Mouse (Mus musculus): ENCODE measurements around the gene Vmn1r10. TPM values are rescaled to one million over a fixed set of nuclear protein-coding genes. Genes with fewer than 3 reads are reported as not detected.

Vmn1r10 gene
- not detected in 2 replicates for polyA plus RNA-seq (2014; fragmentation: Nextera tagmentation; extraction: Ambion mirVana)

DNA sequence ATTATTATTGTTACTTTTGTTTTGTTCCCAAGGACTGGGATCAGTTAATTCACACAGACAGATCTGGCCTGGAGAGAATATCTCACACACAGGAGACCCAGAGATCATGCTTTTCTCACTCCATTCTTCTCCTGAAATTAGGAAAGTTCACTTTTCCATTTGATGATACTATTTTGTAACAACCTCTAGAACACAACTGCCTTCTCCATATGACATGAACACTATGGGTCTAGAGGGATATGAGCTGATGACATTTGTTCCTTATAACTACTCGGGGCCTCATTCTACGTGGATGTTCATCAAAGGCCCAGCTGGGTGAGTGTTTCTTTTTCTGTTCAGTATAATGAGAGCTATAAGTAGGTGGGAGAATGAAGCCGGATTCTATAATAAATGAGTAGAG lies at the start of gene Vmn1r10:
Vmn1r10 (plus strand) TSS at position 301 of the 400 bp plus-strand sequence.
- H3K4me3 ChIP-seq (ENCODE audit: low read depth, low read length) = no peak within 1 kb of the TSS
- H3K9ac ChIP-seq (ENCODE audit: low read length) = no peak within 1 kb of the TSS
- H3K4me1 ChIP-seq (replicated peaks; ENCODE audit: control insufficient read depth, insufficient read depth, low read length) = no peaks in the 10 kb centered on the region
- H3K9me3 ChIP-seq (ENCODE audit: control insufficient read depth, low read length) = no peaks in the 10 kb centered on the region
- H3K4me2 ChIP-seq (ENCODE audit: low read length) = no peak within 1 kb of the TSS
- no peaks in the 10 kb centered on the region for H3K27me3 ChIP-seq (replicated peaks; ENCODE audit: control insufficient read depth, insufficient read depth, low read length)
- WGBS = 90% methylated on average over 3 of the region's 3 CpGs
- H3K27ac ChIP-seq (ENCODE audit: low read depth) = no peak within 1 kb of the TSS
- H3K36me3 ChIP-seq (ENCODE audit: control insufficient read depth, insufficient read depth, low read length) = no peaks in the 10 kb centered on the region
- DNase-seq (ENCODE audit: low spot score) (no peak), ATAC-seq (replicated peaks; ENCODE audit: low FRiP score, low TSS enrichment, low read depth) (no peak)

DNA sequence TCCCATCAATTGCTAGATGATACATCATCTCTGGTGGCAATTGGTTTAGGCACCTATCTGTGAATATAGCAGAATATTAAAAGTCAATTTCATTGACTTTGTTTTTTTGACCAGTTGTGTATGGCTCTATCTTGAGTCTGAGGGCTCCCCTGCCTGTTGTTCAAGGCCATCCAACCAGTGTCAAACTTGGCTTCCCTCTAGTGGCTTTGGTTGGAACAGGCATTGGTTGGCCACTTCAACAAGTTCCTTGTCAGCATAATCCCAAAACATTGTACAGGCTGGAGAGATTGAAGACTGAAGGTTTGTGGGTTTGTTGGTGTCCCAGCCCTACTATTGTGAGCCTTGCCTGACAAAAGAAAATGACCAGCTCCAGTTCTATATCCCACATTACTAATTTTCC lies 45.5 kb upstream of the Vmn1r10 start:
- DNase-seq (ENCODE audit: low spot score) (no peak), ATAC-seq (replicated peaks; ENCODE audit: low FRiP score, low TSS enrichment, low read depth) (no peak)
- Histone ChIP-seq H3K9ac (ENCODE audit: low read length) (no peak overlapping the region), H3K27me3 (replicated peaks; ENCODE audit: control insufficient read depth, insufficient read depth, low read length) (no peaks in the 10 kb centered on the region), H3K4me2 (ENCODE audit: low read length) (no peak overlapping the region), H3K4me3 (ENCODE audit: low read depth, low read length) (no peak overlapping the region), H3K27ac (ENCODE audit: low read depth) (no peak overlapping the region), H3K36me3 (ENCODE audit: control insufficient read depth, insufficient read depth, low read length) (no peaks in the 10 kb centered on the region), H3K4me1 (replicated peaks; ENCODE audit: control insufficient read depth, insufficient read depth, low read length) (no peaks in the 10 kb centered on the region), H3K9me3 (ENCODE audit: control insufficient read depth, low read length) (no peaks in the 10 kb centered on the region)

DNA sequence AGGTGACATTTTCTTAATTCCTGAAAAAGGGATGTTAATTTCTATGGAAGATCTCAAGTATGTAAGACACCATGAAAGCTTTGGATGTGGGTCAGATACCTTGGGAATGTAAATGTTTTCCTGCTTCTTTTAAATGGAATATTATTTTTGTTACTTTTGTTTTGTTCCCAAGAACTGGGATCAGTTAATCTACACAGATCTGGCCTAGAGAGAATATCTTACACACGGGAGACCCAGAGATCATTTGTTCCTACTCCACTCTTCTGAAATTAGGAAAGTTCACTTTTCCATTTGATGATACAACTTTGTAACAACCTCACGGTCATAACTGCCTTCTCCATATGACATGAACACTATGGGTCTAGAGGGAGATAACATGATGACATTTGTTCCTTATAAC lies 42.8 kb upstream of the Vmn1r10 start, which contains the start of gene Vmn1r9:
Vmn1r9 (plus strand) TSS at position 301 of the 400 bp plus-strand sequence.
- ATAC-seq (replicated peaks; ENCODE audit: low FRiP score, low TSS enrichment, low read depth) = no peak
- DNase-seq (ENCODE audit: low spot score) = no peak
- Histone ChIP-seq H3K27me3 (replicated peaks; ENCODE audit: control insufficient read depth, insufficient read depth, low read length) (no peaks in the 10 kb centered on the region), H3K4me2 (ENCODE audit: low read length) (no peak within 1 kb of the TSS), H3K4me3 (ENCODE audit: low read depth, low read length) (no peak within 1 kb of the TSS), H3K27ac (ENCODE audit: low read depth) (no peak within 1 kb of the TSS), H3K4me1 (replicated peaks; ENCODE audit: control insufficient read depth, insufficient read depth, low read length) (no peaks in the 10 kb centered on the region), H3K9me3 (ENCODE audit: control insufficient read depth, low read length) (no peaks in the 10 kb centered on the region), H3K36me3 (ENCODE audit: control insufficient read depth, insufficient read depth, low read length) (no peaks in the 10 kb centered on the region), H3K9ac (ENCODE audit: low read length) (no peak within 1 kb of the TSS)
- WGBS = 83% methylated on average over 2 of the region's 2 CpGs

DNA sequence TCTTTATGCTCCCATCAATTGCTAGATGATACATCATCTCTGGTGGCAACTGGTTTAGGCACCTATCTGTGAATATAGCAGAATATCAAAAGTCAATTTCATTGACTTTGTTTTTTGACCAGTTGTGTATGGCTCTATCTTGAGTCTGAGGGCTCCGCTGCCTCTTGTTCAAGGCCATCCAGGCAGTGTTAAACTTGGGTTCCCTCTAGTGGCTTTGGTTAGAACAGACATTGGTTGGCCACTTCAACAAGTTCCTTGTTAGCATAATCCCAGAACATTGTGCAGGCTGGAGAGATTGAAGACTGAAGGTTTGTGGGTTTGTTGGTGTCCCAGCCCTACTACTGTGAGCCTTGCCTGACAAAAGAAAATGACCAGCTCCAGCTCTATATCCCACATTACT lies 2.9 kb upstream of the Vmn1r10 start:
- Histone ChIP-seq H3K27ac (ENCODE audit: low read depth) (no peak overlapping the region), H3K36me3 (ENCODE audit: control insufficient read depth, insufficient read depth, low read length) (no peaks in the 10 kb centered on the region), H3K4me3 (ENCODE audit: low read depth, low read length) (no peak overlapping the region), H3K9ac (ENCODE audit: low read length) (no peak overlapping the region), H3K9me3 (ENCODE audit: control insufficient read depth, low read length) (no peaks in the 10 kb centered on the region), H3K4me1 (replicated peaks; ENCODE audit: control insufficient read depth, insufficient read depth, low read length) (no peaks in the 10 kb centered on the region), H3K4me2 (ENCODE audit: low read length) (no peak overlapping the region), H3K27me3 (replicated peaks; ENCODE audit: control insufficient read depth, insufficient read depth, low read length) (no peaks in the 10 kb centered on the region)
- whole genome bisulfite sequencing = 72% methylated on average over 1 of the region's 1 CpGs
- DNase-seq (ENCODE audit: low spot score) (no peak), ATAC-seq (replicated peaks; ENCODE audit: low FRiP score, low TSS enrichment, low read depth) (no peak)

GRCm38 (mm10) chr6:57133155-57133554 lies 23.9 kb downstream of the Vmn1r10 start, which contains the start of gene Vmn1r11:
Vmn1r11 (plus strand) TSS chr6:57133455.
- no peak for ATAC-seq (replicated peaks; ENCODE audit: low FRiP score, low TSS enrichment, low read depth)
- 67% methylated on average over 1 of the region's 1 CpGs for WGBS

GRCm38 (mm10) chr6:57156619-57157018 lies 47.4 kb downstream of the Vmn1r10 start, which contains the start of gene Vmn1r12:
Vmn1r12 (plus strand) TSS chr6:57156919.
- no peak within 1 kb of the TSS for H3K4me3 ChIP-seq (ENCODE audit: low read depth, low read length)
- no peak for DNase-seq (ENCODE audit: low spot score)
- no peaks in the 10 kb centered on the region for H3K9me3 ChIP-seq (ENCODE audit: control insufficient read depth, low read length)
- WGBS = 87% methylated on average over 2 of the region's 2 CpGs
- H3K9ac ChIP-seq (ENCODE audit: low read length) = no peak within 1 kb of the TSS
- H3K4me1 ChIP-seq (replicated peaks; ENCODE audit: control insufficient read depth, insufficient read depth, low read length) = no peaks in the 10 kb centered on the region
- no peaks in the 10 kb centered on the region for H3K36me3 ChIP-seq (ENCODE audit: control insufficient read depth, insufficient read depth, low read length)
- ATAC-seq (replicated peaks; ENCODE audit: low FRiP score, low TSS enrichment, low read depth) = no peak
- H3K27ac ChIP-seq (ENCODE audit: low read depth) = no peak within 1 kb of the TSS
- no peaks in the 10 kb centered on the region for H3K27me3 ChIP-seq (replicated peaks; ENCODE audit: control insufficient read depth, insufficient read depth, low read length)
- no peak within 1 kb of the TSS for H3K4me2 ChIP-seq (ENCODE audit: low read length)

More at GRCm38 (mm10) chr6:57133155-57133554, 23.9 kb downstream of the Vmn1r10 start, which contains the start of gene Vmn1r11:
- H3K9me3 ChIP-seq (ENCODE audit: control insufficient read depth, low read length) = no peaks in the 10 kb centered on the region
- H3K27me3 ChIP-seq (replicated peaks; ENCODE audit: control insufficient read depth, insufficient read depth, low read length) = no peaks in the 10 kb centered on the region
- no peak within 1 kb of the TSS for H3K4me2 ChIP-seq (ENCODE audit: low read length)
- no peaks in the 10 kb centered on the region for H3K36me3 ChIP-seq (ENCODE audit: control insufficient read depth, insufficient read depth, low read length)
- H3K9ac ChIP-seq (ENCODE audit: low read length) = no peak within 1 kb of the TSS
- no peak within 1 kb of the TSS for H3K27ac ChIP-seq (ENCODE audit: low read depth)
- no peaks in the 10 kb centered on the region for H3K4me1 ChIP-seq (replicated peaks; ENCODE audit: control insufficient read depth, insufficient read depth, low read length)
- no peak within 1 kb of the TSS for H3K4me3 ChIP-seq (ENCODE audit: low read depth, low read length)
- DNase-seq (ENCODE audit: low spot score) = no peak

Other genes with a start within 250 kb of the Vmn1r10 start
- gene Nt5c3, start 185.5 kb upstream of the Vmn1r10 start, polyA plus RNA-seq (2014; fragmentation: Nextera tagmentation; extraction: Ambion mirVana) = 63.7 and 69.1 TPM in 2 replicates
- 0.17 and 0.31 TPM in 2 replicates for gene Vmn1r4, start 185.4 kb upstream of the Vmn1r10 start, polyA plus RNA-seq (2014; fragmentation: Nextera tagmentation; extraction: Ambion mirVana)
- gene Vmn1r5, start 139.2 kb upstream of the Vmn1r10 start, polyA plus RNA-seq (2014; fragmentation: Nextera tagmentation; extraction: Ambion mirVana) = not detected in 2 replicates
- not detected in 2 replicates for gene Vmn1r6, start 112.2 kb upstream of the Vmn1r10 start, polyA plus RNA-seq (2014; fragmentation: Nextera tagmentation; extraction: Ambion mirVana)
- not detected in 2 replicates for gene Vmn1r7, start 84.1 kb upstream of the Vmn1r10 start, polyA plus RNA-seq (2014; fragmentation: Nextera tagmentation; extraction: Ambion mirVana)
- not detected in 2 replicates for gene Vmn1r8, start 77.2 kb upstream of the Vmn1r10 start, polyA plus RNA-seq (2014; fragmentation: Nextera tagmentation; extraction: Ambion mirVana)
- gene Vmn1r9, start 42.7 kb upstream of the Vmn1r10 start, polyA plus RNA-seq (2014; fragmentation: Nextera tagmentation; extraction: Ambion mirVana) = not detected in 2 replicates
- not detected in 2 replicates for gene Vmn1r11, start 24.0 kb downstream of the Vmn1r10 start, polyA plus RNA-seq (2014; fragmentation: Nextera tagmentation; extraction: Ambion mirVana)
- not detected in 2 replicates for gene Vmn1r12, start 47.5 kb downstream of the Vmn1r10 start, polyA plus RNA-seq (2014; fragmentation: Nextera tagmentation; extraction: Ambion mirVana)
- not detected in 2 replicates for gene Vmn1r13, start 93.8 kb downstream of the Vmn1r10 start, polyA plus RNA-seq (2014; fragmentation: Nextera tagmentation; extraction: Ambion mirVana)
- not detected in 2 replicates for gene Vmn1r14, start 122.2 kb downstream of the Vmn1r10 start, polyA plus RNA-seq (2014; fragmentation: Nextera tagmentation; extraction: Ambion mirVana)
- not detected in 2 replicates for gene Vmn1r15, start 148.5 kb downstream of the Vmn1r10 start, polyA plus RNA-seq (2014; fragmentation: Nextera tagmentation; extraction: Ambion mirVana)
- gene Vmn1r16, start 220.0 kb downstream of the Vmn1r10 start, polyA plus RNA-seq (2014; fragmentation: Nextera tagmentation; extraction: Ambion mirVana) = not detected in 2 replicates

Data from intestine, embryonic 14.5 days (tissue).